ENCODE assay signal across 10 mouse cellular contexts in the genomic region with DNA sequence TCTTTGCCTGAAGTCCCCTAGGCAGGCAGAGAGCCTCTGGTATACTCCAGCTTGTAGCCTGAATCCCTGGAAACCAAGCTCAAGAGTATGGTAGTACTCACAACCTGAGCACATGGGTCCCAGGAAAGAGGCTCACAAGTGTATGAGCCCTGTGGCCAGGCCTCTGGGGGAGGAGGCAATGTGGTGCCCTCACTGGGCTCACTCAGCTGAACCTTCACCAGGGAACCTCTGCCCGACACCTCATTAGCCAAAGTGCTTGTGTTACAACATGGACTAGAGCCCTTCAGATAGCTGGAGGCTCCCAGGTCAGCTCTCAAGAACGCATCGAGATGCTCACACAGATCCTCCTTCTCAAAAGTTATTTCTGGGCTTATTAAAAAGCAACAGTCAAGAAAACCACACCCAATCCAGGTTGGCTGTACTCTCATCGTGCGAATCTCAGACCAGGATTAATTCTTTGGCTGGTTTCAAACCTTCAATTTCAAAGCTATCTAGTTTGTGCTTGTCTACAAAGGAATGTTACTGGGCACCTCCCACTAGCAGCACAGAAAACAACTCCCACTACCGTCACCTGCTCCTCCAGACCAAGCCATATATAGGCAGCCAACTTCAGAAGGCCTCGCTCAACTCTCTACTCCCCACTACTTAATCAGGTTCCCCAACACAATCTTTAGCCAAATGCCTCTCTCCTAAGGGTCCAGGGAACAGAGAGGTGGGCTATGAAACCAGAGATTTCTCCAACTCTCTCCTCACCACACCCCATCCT. TPM values are rescaled to one million over a fixed set of nuclear protein-coding genes. Genes with fewer than 3 reads are reported as not detected.
A peak's percentile ranks its signal among the peaks of the same experiment; 100 is the strongest.
DNase-seq lines count a peak whose midpoint lies in the region; ATAC-seq and TF ChIP-seq lines count a peak whose summit lies in the region.
"Had no signal": no experiment of that assay in that cellular context is flagged by ENCODE, and none has a peak within 500 bp of the region (broad histone marks: within the 10 kb centered on the region; RNA-seq: fewer than 3 reads in every experiment).

No protein-coding gene starts in this region.

- H3K9me3 ChIP-seq in heart, embryonic 15.5 days (replicated peaks) = no peaks in the 10 kb centered on the region
- H3K9me3 ChIP-seq in limb, embryonic 14.5 days (ENCODE audit: control insufficient read depth, low read length) = no peaks in the 10 kb centered on the region
- H3K9me3 ChIP-seq: forebrain, embryonic 12.5 days had no signal

- WGBS in heart, embryonic 15.5 days = 44% methylated on average over 7 of the region's 7 CpGs
- 81% methylated on average over 7 of the region's 7 CpGs for WGBS in limb, embryonic 14.5 days

- 0 out of 2 replicates have a peak overlapping the region, but pooled peaks have one; percentile 17 for H3K4me2 ChIP-seq in heart, embryonic 15.5 days
- no peak overlapping the region for H3K4me2 ChIP-seq in limb, embryonic 14.5 days (replicated peaks; ENCODE audit: low read depth, low read length, severe bottlenecking)
- H3K4me2 ChIP-seq: forebrain, embryonic 12.5 days had no signal

- DNase-seq in kidney, adult 11 months = peak; percentile 70
- no peak for DNase-seq in kidney, postnatal 14 days
- DNase-seq in limb, embryonic 14.5 days (ENCODE audit: low spot score) = no peak
- no peak for DNase-seq in layer of hippocampus, postnatal 36 days
- DNase-seq: thymus, adult 2 months had no signal

- no peak for TF ChIP-seq POLR2A in cortical plate, adult 2 months (IDR thresholded peaks at IDR 0.05; ENCODE audit: extremely low read depth, insufficient read depth, low read length)
- TF ChIP-seq POLR2A in limb, embryonic 14.5 days (IDR thresholded peaks at IDR 0.05; ENCODE audit: borderline replicate concordance, extremely low read depth, insufficient read depth, insufficient read length) = no peak

- peak overlapping the region; percentile 20 for H3K9ac ChIP-seq in heart, embryonic 15.5 days
- H3K9ac ChIP-seq in limb, embryonic 14.5 days (ENCODE audit: low read depth, low read length, severe bottlenecking) = no peak overlapping the region
- H3K9ac ChIP-seq: forebrain, embryonic 12.5 days had no signal

- H3K36me3 ChIP-seq in heart, embryonic 15.5 days = no peaks in the 10 kb centered on the region
- H3K36me3 ChIP-seq in limb, embryonic 14.5 days (ENCODE audit: control insufficient read depth, insufficient read depth, low read length) = peaks cover 17% of the 10 kb centered on the region; the same call in 1 of the 2 replicates
- H3K36me3 ChIP-seq: forebrain, embryonic 12.5 days had no signal

- H3K27me3 ChIP-seq in heart, embryonic 15.5 days = no peaks in the 10 kb centered on the region
- no peaks in the 10 kb centered on the region for H3K27me3 ChIP-seq in limb, embryonic 14.5 days (ENCODE audit: control insufficient read depth, insufficient read depth, low read length)

- H3K27ac ChIP-seq in cortical plate, adult 2 months (ENCODE audit: insufficient read depth, low read length) = 0 out of 2 replicates have a peak overlapping the region, but pooled peaks have one; percentile 40
- peak overlapping the region; percentile 97 for H3K27ac ChIP-seq in heart, embryonic 15.5 days
- H3K27ac ChIP-seq in limb, embryonic 14.5 days (replicated peaks; ENCODE audit: low read depth, low read length) = peak overlapping the region; percentile 43
- H3K27ac ChIP-seq: forebrain, embryonic 12.5 days had no signal

- H3K4me3 ChIP-seq in cortical plate, adult 2 months (ENCODE audit: insufficient read depth, low read length) = no peak overlapping the region
- H3K4me3 ChIP-seq in heart, embryonic 15.5 days = no peak overlapping the region
- no peak overlapping the region for H3K4me3 ChIP-seq in limb, embryonic 14.5 days (replicated peaks; ENCODE audit: low read length)
- H3K4me3 ChIP-seq: forebrain, embryonic 12.5 days had no signal

- peak; percentile 59; the same call in 1 of the 2 replicates for ATAC-seq in heart, embryonic 15.5 days (replicated peaks; ENCODE audit: insufficient number of reproducible peaks, insufficient read depth, low FRiP score, low read depth)
- ATAC-seq in limb, embryonic 14.5 days (ENCODE audit: low FRiP score, low read depth) = no peak
- no peak for ATAC-seq in granulocyte monocyte progenitor cell, adult 5-6 weeks (replicated peaks; ENCODE audit: poor library complexity, severe bottlenecking)

- TF ChIP-seq CTCF in cortical plate, adult 2 months (IDR thresholded peaks at IDR 0.05; ENCODE audit: extremely low read depth, insufficient read depth, low read length) = no peak

- H3K4me1 ChIP-seq in cortical plate, adult 2 months (ENCODE audit: control insufficient read depth, insufficient read depth, low read length) = peaks cover 30% of the 10 kb centered on the region
- peaks cover 93% of the 10 kb centered on the region for H3K4me1 ChIP-seq in heart, embryonic 15.5 days (replicated peaks)
- H3K4me1 ChIP-seq in limb, embryonic 14.5 days (ENCODE audit: control insufficient read depth, insufficient read depth, low read length) = peaks cover 41% of the 10 kb centered on the region

RNA-seq across cellular contexts. Expression of a gene that starts 22.5 kb away (rescaled TPM):
- polyA plus RNA-seq in cortical plate, adult 2 months (2012; rRNA removed) = 170 and 178 TPM in 2 replicates
- 236 and 281 TPM in 2 replicates for polyA plus RNA-seq in heart, embryonic 15.5 days (2015; fragmentation: Nextera tagmentation; extraction: Ambion mirVana)
- 268 and 299 TPM in 2 replicates for polyA plus RNA-seq in limb, embryonic 14.5 days (2012; rRNA removed)
- 295 and 304 TPM in 2 replicates for polyA plus RNA-seq in limb, embryonic 14.5 days (2014; fragmentation: Nextera tagmentation; extraction: Ambion mirVana)
- total RNA-seq in layer of hippocampus, postnatal 36 days (2021) = 100 to 1,000 TPM; 121 to 130 TPM
- 85.8 and 94.3 TPM in 2 replicates for total RNA-seq in granulocyte monocyte progenitor cell, adult 5-6 weeks (2014; fragmentation: Nextera tagmentation)
- total RNA-seq in granulocyte monocyte progenitor cell, adult 5-6 weeks (2017) = 40.2 and 47.1 TPM in 2 replicates

RNA-seq across cellular contexts. Expression of a gene that starts 42.1 kb away (rescaled TPM):
- polyA plus RNA-seq in cortical plate, adult 2 months (2012; rRNA removed) = 307 and 320 TPM in 2 replicates
- 239 and 261 TPM in 2 replicates for polyA plus RNA-seq in heart, embryonic 15.5 days (2015; fragmentation: Nextera tagmentation; extraction: Ambion mirVana)
- 473 and 518 TPM in 2 replicates for polyA plus RNA-seq in limb, embryonic 14.5 days (2012; rRNA removed)
- 450 TPM in 2 replicates for polyA plus RNA-seq in limb, embryonic 14.5 days (2014; fragmentation: Nextera tagmentation; extraction: Ambion mirVana)
- total RNA-seq in layer of hippocampus, postnatal 36 days (2021) = 100 to 1,000 TPM; 190 to 196 TPM
- 474 TPM in 2 replicates for total RNA-seq in granulocyte monocyte progenitor cell, adult 5-6 weeks (2014; fragmentation: Nextera tagmentation)
- total RNA-seq in granulocyte monocyte progenitor cell, adult 5-6 weeks (2017) = 400 and 462 TPM in 2 replicates

RNA-seq across cellular contexts. Expression of a gene that starts 42.2 kb away (rescaled TPM):
- 2.2 and 2.8 TPM in 2 replicates for polyA plus RNA-seq in cortical plate, adult 2 months (2012; rRNA removed)
- 2.8 and 7.6 TPM in 2 replicates for polyA plus RNA-seq in heart, embryonic 15.5 days (2015; fragmentation: Nextera tagmentation; extraction: Ambion mirVana)
- polyA plus RNA-seq in limb, embryonic 14.5 days (2012; rRNA removed) = 9.3 and 9.5 TPM in 2 replicates
- polyA plus RNA-seq in limb, embryonic 14.5 days (2014; fragmentation: Nextera tagmentation; extraction: Ambion mirVana) = 6.4 and 7.0 TPM in 2 replicates
- 1 to 10 TPM; 1.7 to 1.9 TPM for total RNA-seq in layer of hippocampus, postnatal 36 days (2021)
- total RNA-seq in granulocyte monocyte progenitor cell, adult 5-6 weeks (2014; fragmentation: Nextera tagmentation) = 46.1 and 62.3 TPM in 2 replicates
- total RNA-seq in granulocyte monocyte progenitor cell, adult 5-6 weeks (2017) = 42.4 and 48.7 TPM in 2 replicates

RNA-seq across cellular contexts. Expression of a gene that starts 58.4 kb away (rescaled TPM):
- 1.2 and 1.8 TPM in 2 replicates for polyA plus RNA-seq in cortical plate, adult 2 months (2012; rRNA removed)
- 0.33 and 0.42 TPM in 2 replicates for polyA plus RNA-seq in heart, embryonic 15.5 days (2015; fragmentation: Nextera tagmentation; extraction: Ambion mirVana)
- 0.19 and 0.25 TPM in 2 replicates for polyA plus RNA-seq in limb, embryonic 14.5 days (2012; rRNA removed)
- polyA plus RNA-seq in limb, embryonic 14.5 days (2014; fragmentation: Nextera tagmentation; extraction: Ambion mirVana) = 0.58 and 0.94 TPM in 2 replicates
- under 1 TPM; 0.22 to 0.35 TPM for total RNA-seq in layer of hippocampus, postnatal 36 days (2021)
- not detected in 2 replicates for total RNA-seq in granulocyte monocyte progenitor cell, adult 5-6 weeks (2014; fragmentation: Nextera tagmentation)
- 0.13 TPM in 1 of 2 replicates, not detected in the other for total RNA-seq in granulocyte monocyte progenitor cell, adult 5-6 weeks (2017)
- total RNA-seq: neutrophil, adult 5-6 weeks had no signal

Comparison
In these comparisons a context has a peak if more than half of its experiments do, and no peak if none do; other contexts are left out.
1. H3K27ac ChIP-seq: peak in every context shown above with its lines; median percentile 97 in heart, embryonic 15.5 days; 43 in limb, embryonic 14.5 days; 40 in cortical plate, adult 2 months.